Mouse (Mus musculus): ENCODE data around the gene Haus2.

Haus2 gene

DNA sequence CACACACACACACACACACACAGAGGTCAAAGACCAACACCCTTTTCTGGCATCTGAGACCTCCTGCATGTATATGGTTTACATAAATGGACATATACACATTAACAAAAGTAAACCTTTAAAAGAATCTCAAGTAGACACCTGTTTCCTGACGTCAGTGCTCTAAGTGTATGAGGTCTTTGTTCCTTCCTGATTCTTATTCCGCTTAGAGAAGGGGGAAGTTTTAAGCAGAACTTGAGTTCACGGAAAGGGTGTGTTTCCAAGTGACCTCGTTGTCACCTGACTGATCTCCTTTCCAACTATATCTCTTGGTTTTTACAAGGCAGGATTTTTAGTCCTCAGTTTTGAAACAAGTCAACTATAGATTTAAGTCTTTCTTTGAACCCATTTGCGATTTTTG, 30.9 kb upstream of the Haus2 start:
- Histone ChIP-seq H3K27me3 (ENCODE audit: control insufficient read depth, insufficient read depth, low read length, poor library complexity, severe bottlenecking) (no peaks in the 10 kb centered on the region), H3K36me3 (ENCODE audit: control insufficient read depth, insufficient read depth, low read length, poor library complexity, severe bottlenecking) (no peaks in the 10 kb centered on the region)
- DNase-seq (ENCODE audit: low read depth, low spot score), result peak; percentile 88

DNA sequence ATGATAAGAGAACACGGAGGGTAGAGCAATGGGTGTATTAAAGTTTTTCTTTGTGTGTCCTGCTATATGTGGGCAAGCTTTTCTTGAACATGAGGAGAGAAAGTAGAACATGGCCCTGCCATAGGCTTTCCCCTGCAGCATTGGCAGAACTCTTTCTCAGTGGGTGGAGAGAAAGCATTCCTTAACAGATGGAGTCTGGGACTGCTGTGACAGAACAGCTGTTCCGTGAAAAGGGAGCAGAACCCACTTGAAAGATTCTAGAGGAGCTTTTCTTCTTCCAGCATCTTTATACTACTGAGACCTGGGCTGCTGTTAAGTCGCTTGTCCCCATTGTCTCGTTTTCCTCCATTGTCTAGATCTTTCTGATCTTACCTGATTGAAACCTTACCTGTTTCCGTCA, 19.4 kb upstream of the Haus2 start:
- DNase-seq (ENCODE audit: low read depth, low spot score), result no peak
- Histone ChIP-seq H3K27me3 (ENCODE audit: control insufficient read depth, insufficient read depth, low read length, poor library complexity, severe bottlenecking) (no peaks in the 10 kb centered on the region), H3K36me3 (ENCODE audit: control insufficient read depth, insufficient read depth, low read length, poor library complexity, severe bottlenecking) (peaks cover 4% of the 10 kb centered on the region)

DNA sequence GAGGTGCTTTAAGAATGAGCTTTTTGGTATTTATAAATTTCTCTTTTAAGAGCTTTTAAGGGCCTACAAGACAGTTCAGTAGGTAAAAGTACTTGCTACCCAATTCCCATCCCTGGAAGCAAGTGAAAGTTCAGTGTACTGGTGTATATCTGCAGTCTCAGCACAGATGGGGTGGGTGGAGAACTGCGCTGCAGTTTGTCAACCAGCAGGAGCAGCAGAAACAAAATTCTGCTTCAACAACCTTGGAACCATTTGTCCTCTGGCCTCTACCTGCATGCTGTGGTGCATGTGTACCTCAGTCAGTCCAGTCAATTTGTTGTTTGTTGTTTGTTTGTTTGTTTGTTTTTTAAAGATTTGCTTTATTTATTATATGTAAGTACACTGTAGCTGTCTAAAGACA, 17.0 kb upstream of the Haus2 start:
- Histone ChIP-seq H3K27me3 (ENCODE audit: control insufficient read depth, insufficient read depth, low read length, poor library complexity, severe bottlenecking) (no peaks in the 10 kb centered on the region), H3K36me3 (ENCODE audit: control insufficient read depth, insufficient read depth, low read length, poor library complexity, severe bottlenecking) (peaks cover 6% of the 10 kb centered on the region)
- DNase-seq (ENCODE audit: low read depth, low spot score), result peak; percentile 7

DNA sequence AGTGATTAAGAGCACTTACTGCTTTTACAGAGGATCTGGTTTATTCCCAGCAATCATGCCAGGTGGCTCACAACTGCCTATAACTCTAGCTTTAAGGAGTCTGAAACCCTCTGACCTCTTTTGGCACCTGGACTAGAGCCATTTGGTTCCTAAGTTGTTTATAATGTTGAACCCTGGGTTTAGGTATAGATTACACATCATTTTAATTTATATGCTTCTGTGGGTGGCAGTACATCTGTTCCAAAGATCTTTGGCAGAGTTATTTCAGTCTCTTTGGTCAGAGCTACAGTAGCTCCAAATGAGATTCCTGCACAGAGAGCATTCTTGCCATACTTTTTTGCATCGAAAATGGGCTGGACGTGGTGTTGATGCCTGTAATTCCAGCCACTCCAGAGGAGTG, 11.4 kb upstream of the Haus2 start:
- DNase-seq (ENCODE audit: low read depth, low spot score), result no peak
- H3K36me3 ChIP-seq (ENCODE audit: control insufficient read depth, insufficient read depth, low read length, poor library complexity, severe bottlenecking), result peaks cover 7% of the 10 kb centered on the region; the same call in 1 of the 2 replicates
- H3K27me3 ChIP-seq (ENCODE audit: control insufficient read depth, insufficient read depth, low read length, poor library complexity, severe bottlenecking), result no peaks in the 10 kb centered on the region

DNA sequence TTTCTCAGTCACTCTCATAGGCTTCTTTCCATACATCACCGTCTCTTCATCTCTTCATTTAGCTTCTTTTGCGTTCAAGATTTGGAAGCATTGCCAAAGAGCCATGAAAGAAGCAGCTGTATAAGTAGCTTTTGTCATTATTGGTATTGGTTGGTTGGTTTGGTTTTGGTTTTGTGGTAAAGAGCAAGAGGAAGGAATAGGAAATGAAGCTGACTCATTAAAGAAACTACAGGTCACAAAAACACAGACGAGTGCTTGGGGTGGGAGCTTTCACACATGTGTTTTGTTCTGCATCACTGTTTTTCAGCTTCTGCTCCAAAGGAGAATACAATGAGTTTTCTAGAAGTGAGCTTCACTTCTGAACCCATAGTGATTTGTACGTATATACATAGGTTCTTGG, 9.7 kb upstream of the Haus2 start:
- peak; percentile 25 for DNase-seq (ENCODE audit: low read depth, low spot score)
- peaks cover 9% of the 10 kb centered on the region; the same call in 1 of the 2 replicates for H3K36me3 ChIP-seq (ENCODE audit: control insufficient read depth, insufficient read depth, low read length, poor library complexity, severe bottlenecking)
- no peaks in the 10 kb centered on the region for H3K27me3 ChIP-seq (ENCODE audit: control insufficient read depth, insufficient read depth, low read length, poor library complexity, severe bottlenecking)

DNA sequence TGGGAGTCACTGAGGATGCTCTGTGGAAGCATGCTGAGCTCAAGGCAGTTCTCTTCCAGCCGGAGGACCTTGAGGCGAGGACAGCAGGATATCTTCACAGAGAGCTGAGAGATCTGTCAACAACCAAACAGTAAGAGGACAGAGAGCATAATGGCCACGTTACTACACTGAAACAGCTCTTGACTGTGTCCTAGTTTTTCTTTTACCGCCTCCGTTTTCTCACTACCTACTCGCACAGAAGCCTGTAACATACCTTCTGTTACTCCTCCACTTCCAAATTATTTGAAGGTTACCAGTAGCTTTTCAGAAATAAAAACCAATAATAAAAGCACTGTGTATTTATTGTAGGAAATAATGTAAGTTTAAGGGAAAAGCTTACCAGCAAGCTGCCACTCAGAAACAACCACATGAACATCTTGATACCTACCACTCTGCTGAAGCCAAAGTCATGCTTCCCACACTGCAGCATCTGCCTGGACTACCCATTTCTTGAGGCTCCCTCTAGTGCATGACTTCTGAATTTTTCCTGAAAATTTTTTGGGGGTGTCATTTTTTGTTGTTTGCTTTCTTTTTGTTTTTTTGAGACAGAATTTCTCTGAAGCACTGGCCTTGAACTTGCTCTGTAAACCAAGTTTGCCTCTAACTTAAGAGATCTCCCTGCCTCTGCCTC, 3.0 kb upstream of the Haus2 start:
- H3K27me3 ChIP-seq (ENCODE audit: control insufficient read depth, insufficient read depth, low read length, poor library complexity, severe bottlenecking), result no peaks in the 10 kb centered on the region
- H3K36me3 ChIP-seq (ENCODE audit: control insufficient read depth, insufficient read depth, low read length, poor library complexity, severe bottlenecking), result 0 out of 2 replicates have a peak, but pooled peaks cover 3% of the 10 kb centered on the region
- peak; percentile 42 for DNase-seq (ENCODE audit: low read depth, low spot score)

DNA sequence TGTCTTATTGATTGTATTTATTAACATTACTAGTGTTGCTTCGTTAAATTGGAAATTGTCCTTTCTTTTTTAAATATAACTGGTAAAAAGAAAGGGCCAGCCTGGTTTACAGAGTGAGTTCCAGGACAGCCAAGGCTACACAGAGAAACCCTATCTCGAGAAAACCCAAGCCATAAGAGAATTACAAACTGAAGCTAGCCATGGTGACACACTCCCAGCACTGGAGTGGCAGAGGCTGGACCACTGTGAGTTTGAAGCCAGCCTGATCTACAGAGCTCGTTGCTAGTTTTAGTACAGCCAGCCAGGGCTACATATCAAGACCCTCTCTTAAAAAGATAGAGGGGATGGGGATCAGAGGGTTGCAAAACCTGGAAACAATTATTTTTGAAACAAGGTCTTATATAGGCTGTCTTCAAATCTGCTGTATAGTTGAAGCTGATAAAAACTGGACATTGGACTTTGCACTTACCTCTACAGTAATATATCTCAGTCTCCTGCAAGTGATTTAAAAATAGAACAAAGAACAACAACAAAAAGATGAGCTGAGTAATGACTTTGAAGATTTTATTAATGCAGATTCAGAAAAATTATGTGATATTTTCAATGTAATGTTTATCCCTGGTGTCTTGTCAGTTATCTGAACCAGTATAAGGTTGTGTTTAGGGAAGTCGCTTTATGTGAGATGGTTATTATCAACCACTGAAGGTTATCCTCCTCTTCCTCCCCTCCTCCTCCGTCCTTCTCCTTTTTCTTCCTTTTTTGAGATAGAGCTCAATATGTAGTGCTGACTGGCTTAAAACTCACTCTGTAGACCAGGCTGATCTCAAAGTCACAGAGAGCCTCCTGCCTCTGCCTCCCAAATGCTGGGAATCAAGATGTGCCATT, 7.3 kb downstream of the Haus2 start:
- H3K27me3 ChIP-seq (ENCODE audit: control insufficient read depth, insufficient read depth, low read length, poor library complexity, severe bottlenecking), result no peaks in the 10 kb centered on the region
- no peak for DNase-seq (ENCODE audit: low read depth, low spot score)
- peaks cover 2% of the 10 kb centered on the region for H3K36me3 ChIP-seq (ENCODE audit: control insufficient read depth, insufficient read depth, low read length, poor library complexity, severe bottlenecking)

DNA sequence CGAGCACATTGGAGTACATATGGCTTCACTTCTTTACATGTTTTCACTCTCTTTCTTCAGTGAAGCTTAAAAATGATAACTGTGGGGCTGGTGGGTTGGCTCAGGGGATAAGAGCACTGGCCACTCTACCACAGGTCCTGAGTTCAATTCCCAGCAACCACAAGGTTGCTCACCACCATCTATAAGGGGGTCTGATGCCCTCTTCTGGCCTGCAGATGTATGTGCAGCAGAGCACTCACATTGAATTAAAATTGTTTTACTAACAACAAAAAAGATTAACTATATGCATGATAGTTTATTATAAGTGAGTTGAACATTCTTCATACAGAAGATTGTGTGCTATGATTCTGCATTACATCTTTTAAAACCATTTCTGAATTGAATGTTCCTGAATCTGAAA, 10.4 kb downstream of the Haus2 start:
- Histone ChIP-seq H3K27me3 (ENCODE audit: control insufficient read depth, insufficient read depth, low read length, poor library complexity, severe bottlenecking) (no peaks in the 10 kb centered on the region), H3K36me3 (ENCODE audit: control insufficient read depth, insufficient read depth, low read length, poor library complexity, severe bottlenecking) (peaks cover 2% of the 10 kb centered on the region)
- peak; percentile 15 for DNase-seq (ENCODE audit: low read depth, low spot score)

DNA sequence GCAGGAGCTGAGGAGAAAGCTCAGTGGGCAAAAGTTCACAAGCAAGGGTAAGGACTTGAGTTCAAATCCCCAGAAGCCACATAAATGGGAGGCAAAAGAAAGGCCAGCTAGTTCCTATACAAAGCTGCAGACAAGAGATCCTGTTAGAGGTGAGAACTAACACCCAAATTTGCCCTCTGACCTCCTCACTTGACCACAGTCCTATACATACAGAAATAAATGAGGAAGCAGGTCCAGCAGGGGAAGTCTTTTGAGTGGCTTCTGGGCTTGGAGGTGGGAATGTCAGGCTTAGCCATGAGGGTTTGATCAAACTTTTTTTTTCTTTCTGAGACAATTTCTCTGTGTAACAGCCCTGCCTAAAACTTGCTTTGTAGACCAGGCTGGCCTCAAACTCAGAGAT, 13.7 kb downstream of the Haus2 start:
- H3K27me3 ChIP-seq (ENCODE audit: control insufficient read depth, insufficient read depth, low read length, poor library complexity, severe bottlenecking), result no peaks in the 10 kb centered on the region
- H3K36me3 ChIP-seq (ENCODE audit: control insufficient read depth, insufficient read depth, low read length, poor library complexity, severe bottlenecking), result peaks cover 2% of the 10 kb centered on the region; the same call in 1 of the 2 replicates
- no peak for DNase-seq (ENCODE audit: low read depth, low spot score)

DNA sequence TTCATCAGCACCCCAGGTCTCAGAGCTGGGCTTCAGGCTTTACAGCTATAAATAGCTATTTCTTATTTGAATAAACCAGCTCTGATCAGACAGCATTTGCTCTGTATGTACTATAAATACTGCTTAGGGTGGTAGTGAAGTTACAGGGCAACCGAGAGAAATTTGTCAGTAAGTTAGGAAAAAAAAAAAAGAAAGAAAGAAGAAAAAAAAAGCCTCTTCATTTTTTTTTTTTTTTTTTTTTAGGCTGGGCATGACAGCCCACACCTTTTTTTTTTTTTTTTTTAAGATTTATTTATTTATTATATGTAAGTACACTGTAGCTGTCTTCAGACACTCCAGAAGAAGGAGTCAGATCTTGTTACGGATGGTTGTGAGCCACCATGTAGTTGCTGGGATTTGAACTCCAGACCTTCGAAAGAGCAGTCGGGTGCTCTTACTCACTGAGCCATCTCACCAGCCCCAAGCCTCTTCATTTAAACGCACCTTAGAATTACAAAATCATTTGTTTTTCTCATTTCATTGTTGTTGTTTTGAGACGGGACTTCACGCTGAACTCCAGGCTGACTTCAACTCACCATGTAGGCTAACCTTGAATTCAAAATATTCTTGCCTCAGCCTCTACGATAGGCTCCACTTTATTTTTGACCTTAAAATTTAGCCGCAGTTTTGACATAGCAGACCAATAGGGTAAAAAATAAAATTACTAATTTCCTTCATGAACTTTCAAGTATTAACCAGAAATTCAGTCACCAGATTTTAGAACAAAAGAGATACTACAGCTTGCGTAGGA, 19.1 kb downstream of the Haus2 start:
- DNase-seq (ENCODE audit: low read depth, low spot score), result no peak
- H3K36me3 ChIP-seq (ENCODE audit: control insufficient read depth, insufficient read depth, low read length, poor library complexity, severe bottlenecking), result no peaks in the 10 kb centered on the region
- H3K27me3 ChIP-seq (ENCODE audit: control insufficient read depth, insufficient read depth, low read length, poor library complexity, severe bottlenecking), result no peaks in the 10 kb centered on the region

DNA sequence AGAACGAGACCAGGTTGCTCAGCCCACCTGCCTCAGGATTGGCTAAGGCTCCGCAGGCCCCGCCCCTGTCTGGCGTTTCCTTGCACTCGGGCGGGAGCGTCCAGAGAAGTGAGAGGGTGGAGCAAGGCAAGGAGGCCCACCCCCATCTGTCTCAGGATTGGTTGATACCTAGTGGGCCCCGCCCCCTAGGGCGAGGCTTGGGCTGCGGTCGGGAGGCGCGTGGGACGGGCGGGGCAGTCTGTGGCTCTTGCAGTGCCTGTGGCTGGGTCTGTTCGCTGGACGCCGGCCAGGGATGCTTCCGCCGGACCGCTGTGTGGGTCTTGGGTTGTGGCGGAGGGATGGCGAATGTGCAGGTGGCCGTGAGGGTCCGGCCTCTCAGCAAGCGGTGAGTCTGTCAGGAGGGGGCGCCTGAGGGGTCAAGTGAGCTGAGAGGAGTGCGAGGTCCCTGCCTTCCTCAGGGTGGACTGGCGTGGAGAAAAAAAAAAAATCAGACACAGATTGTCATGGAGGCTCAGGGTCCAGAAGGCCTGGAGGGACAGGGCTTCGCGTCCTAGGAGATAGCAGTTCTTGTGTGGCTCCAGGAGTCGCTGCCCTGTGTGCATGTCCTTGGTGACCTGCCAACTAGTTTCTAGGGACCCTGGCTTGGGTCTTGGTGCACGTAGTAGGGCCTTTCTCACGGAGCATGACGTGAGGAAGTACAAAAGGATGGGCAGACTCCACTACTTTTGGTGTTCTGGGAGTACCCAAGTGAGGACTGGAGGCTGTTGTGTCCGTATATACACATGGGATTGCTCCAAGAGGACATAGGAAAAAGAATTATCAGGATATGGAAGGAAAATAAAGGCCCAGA, 19.9 kb downstream of the Haus2 start, which contains the start of gene Stard9:
TSS of gene Stard9 (plus strand) at position 236 of the 850 bp plus-strand sequence.
- Histone ChIP-seq H3K36me3 (ENCODE audit: control insufficient read depth, insufficient read depth, low read length, poor library complexity, severe bottlenecking) (no peaks in the 10 kb centered on the region), H3K27me3 (ENCODE audit: control insufficient read depth, insufficient read depth, low read length, poor library complexity, severe bottlenecking) (no peaks in the 10 kb centered on the region)
- DNase-seq (ENCODE audit: low read depth, low spot score), result peak; percentile 99

DNA sequence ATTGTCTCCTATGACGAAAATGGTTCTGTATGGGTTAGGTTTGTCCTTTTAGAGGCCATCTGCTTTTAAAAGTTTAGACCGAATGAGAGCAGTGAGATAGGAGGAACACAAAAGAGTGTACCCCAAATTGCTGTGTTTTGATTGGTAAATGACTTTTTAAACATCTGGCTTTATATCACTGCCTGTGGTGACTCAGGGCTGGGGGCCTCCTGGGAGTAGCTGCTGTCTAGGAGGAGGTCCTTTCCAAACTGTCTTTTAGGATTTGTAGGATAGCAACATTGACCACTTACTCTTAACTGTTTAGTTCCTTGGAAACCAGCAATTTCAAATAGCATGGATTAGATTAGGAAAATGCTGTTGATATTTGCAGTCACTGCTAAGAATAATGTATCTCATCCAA, 21.1 kb downstream of the Haus2 start:
- no peak for DNase-seq (ENCODE audit: low read depth, low spot score)
- Histone ChIP-seq H3K27me3 (ENCODE audit: control insufficient read depth, insufficient read depth, low read length, poor library complexity, severe bottlenecking) (no peaks in the 10 kb centered on the region), H3K36me3 (ENCODE audit: control insufficient read depth, insufficient read depth, low read length, poor library complexity, severe bottlenecking) (no peaks in the 10 kb centered on the region)

DNA sequence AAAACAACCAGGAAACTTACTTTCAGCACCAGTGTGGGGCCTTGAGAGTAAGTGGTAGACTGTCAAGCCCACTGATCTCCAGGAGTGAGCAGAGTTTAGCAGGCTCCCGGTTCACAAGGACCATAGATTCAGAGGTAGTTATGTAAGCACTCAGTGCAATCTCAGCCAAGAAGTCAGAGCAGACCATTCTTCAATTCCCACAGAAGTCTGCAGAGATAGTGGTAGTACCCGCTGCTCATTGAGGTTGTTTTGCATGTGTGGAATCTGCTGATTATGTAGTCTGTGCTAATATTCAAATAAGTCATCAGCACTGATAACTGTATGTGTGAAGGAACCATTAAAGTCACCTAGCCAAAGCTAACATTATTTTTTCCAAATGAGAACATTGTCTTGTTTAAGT, 21.5 kb downstream of the Haus2 start:
- no peak for DNase-seq (ENCODE audit: low read depth, low spot score)

DNA sequence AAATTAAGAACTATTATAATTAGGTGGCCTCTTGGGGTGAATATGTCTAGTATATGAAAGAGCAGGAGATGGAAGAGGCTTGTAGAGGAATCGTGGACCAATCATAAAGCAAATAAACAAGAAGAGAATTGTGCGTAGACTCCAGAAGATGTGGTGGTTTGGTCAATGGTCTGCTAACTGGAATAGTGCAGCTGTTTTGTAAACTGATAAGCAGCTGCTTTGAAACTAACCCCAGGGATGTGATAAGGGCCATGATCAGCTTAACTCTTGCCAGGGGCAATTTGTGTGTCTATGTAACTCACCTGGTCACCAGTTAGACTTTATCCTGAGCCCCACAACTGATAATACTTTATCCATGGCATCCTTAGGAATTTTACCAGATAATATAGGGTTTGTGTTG, 22.3 kb downstream of the Haus2 start:
- DNase-seq (ENCODE audit: low read depth, low spot score), result no peak
- no peaks in the 10 kb centered on the region for H3K27me3 ChIP-seq (ENCODE audit: control insufficient read depth, insufficient read depth, low read length, poor library complexity, severe bottlenecking)
- no peaks in the 10 kb centered on the region for H3K36me3 ChIP-seq (ENCODE audit: control insufficient read depth, insufficient read depth, low read length, poor library complexity, severe bottlenecking)

More for the DNA sequence above, 21.5 kb downstream of the Haus2 start:
- Histone ChIP-seq H3K36me3 (ENCODE audit: control insufficient read depth, insufficient read depth, low read length, poor library complexity, severe bottlenecking) (no peaks in the 10 kb centered on the region), H3K27me3 (ENCODE audit: control insufficient read depth, insufficient read depth, low read length, poor library complexity, severe bottlenecking) (no peaks in the 10 kb centered on the region)
